ENCODE assay signal across 11 mouse cellular contexts in genomic region chr6:118736491-118736890, GRCm38 (mm10).
"Had no signal": no experiment of that assay in that cellular context is flagged by ENCODE, and none has a peak within 500 bp of the region (broad histone marks: within the 10 kb centered on the region; RNA-seq: fewer than 3 reads in every experiment).

No protein-coding gene starts in this region.

- H3K4me1 ChIP-seq: kidney, embryonic 15.5 days; limb, embryonic 13.5 days; midbrain, embryonic 15.5 days; neural tube, embryonic 12.5 days; stomach, embryonic 15.5 days had no signal

- H3K36me3 ChIP-seq: kidney, embryonic 15.5 days; midbrain, embryonic 15.5 days; stomach, embryonic 15.5 days had no signal

- H3K27me3 ChIP-seq: kidney, embryonic 15.5 days; limb, embryonic 13.5 days; midbrain, embryonic 15.5 days; neural tube, embryonic 12.5 days; stomach, embryonic 15.5 days had no signal

- H3K27ac ChIP-seq: kidney, embryonic 15.5 days; limb, embryonic 13.5 days; midbrain, embryonic 15.5 days; neural tube, embryonic 12.5 days; stomach, embryonic 15.5 days had no signal

- H3K4me3 ChIP-seq: kidney, embryonic 15.5 days; limb, embryonic 13.5 days; midbrain, embryonic 15.5 days; neural tube, embryonic 12.5 days; stomach, embryonic 15.5 days had no signal

- H3K9me3 ChIP-seq: kidney, embryonic 15.5 days; limb, embryonic 13.5 days; midbrain, embryonic 15.5 days; neural tube, embryonic 12.5 days; stomach, embryonic 15.5 days had no signal

- DNase-seq: kidney, postnatal 14 days; lung, embryonic 14.5 days; lung, postnatal 10 days; lung, postnatal 4 days; right cerebral cortex, postnatal 14 days; thymus, postnatal 14 days had no signal
